Mouse (Mus musculus): ENCODE results near the gene Cacna1e. TPM values are rescaled to one million over a fixed set of nuclear protein-coding genes. Genes with fewer than 3 reads are reported as not detected.

The Cacna1e gene
- polyA plus RNA-seq, 1 experiment from 2014 or later: 1.8 TPM

DNA sequence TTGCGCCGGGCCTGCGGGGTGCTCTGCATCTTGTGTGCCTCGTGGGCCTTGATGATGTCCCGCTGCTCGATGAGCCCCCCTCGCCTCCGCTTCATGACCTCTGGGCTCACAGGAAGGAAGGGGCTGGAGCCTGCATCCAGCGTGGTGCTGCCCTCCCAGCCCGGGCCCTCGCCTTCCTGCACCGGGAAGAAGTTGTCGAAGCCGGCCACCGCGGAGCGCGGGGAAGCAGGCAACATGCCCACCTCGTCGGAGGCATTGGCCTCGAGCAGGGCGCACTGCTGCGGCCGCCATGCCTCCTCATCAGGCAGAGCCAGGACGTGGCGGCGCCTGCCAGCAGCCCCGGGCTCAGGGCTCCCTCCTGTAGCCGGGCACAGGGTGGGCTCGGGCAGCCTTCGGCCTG lies 85.0 kb downstream of the Cacna1e start:
- no peaks in the 10 kb centered on the region for H3K9me3 ChIP-seq
- ATAC-seq (ENCODE audit: insufficient number of reproducible peaks, insufficient read depth, low FRiP score, low TSS enrichment, low read depth): no peak
- no peak overlapping the region for H3K27ac ChIP-seq
- no peak overlapping the region for H3K4me3 ChIP-seq
- H3K4me1 ChIP-seq: no peaks in the 10 kb centered on the region
- WGBS: 74% methylated on average over 31 of the region's 31 CpGs
- H3K9ac ChIP-seq: no peak overlapping the region
- H3K27me3 ChIP-seq: no peaks in the 10 kb centered on the region
- no peak overlapping the region for H3K4me2 ChIP-seq
- H3K36me3 ChIP-seq: no peaks in the 10 kb centered on the region

DNA sequence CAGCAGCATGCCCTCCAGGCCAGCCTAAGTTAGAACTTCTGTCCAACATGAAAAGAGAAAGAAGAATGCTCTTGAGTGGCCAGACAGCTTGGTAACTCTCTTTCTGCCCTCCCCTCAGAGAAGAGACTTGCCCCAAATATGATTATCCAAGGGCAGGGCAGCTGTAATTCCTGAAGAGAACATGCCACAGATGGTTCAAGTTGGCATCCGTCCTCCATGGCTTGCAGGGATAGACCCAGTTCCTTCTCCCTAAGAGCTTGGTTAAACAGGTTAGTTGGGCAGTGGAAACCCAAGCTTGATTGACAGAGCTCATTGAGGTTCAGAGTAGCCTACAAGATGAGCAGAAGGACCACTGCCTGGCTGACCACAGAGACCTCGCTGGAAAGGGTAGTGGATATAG lies 85.5 kb downstream of the Cacna1e start:
- Histone ChIP-seq H3K27ac (no peak overlapping the region), H3K4me3 (no peak overlapping the region), H3K4me1 (no peaks in the 10 kb centered on the region), H3K9me3 (no peaks in the 10 kb centered on the region), H3K36me3 (no peaks in the 10 kb centered on the region), H3K4me2 (no peak overlapping the region), H3K9ac (no peak overlapping the region), H3K27me3 (no peaks in the 10 kb centered on the region)
- ATAC-seq (ENCODE audit: insufficient number of reproducible peaks, insufficient read depth, low FRiP score, low TSS enrichment, low read depth): no peak
- WGBS: 80% methylated on average over 2 of the region's 2 CpGs

DNA sequence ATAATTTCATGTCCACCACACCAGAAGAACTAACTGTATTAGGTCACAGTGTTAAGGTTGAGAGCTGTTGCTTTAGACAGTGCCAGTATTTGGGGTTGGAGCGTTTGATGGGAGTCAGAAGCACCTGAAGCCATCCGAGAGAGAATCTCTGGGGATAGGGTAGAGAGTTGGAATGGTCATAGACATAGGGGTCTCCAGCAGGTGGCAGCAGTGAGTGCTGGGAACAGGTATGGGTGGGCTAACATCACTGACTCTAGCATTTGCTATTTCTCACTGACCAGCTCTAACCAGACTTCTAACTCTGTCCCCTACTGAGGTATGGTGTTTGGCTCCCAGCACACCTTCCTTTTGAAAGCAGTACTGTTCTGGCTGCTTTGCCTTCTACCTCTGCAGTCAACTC lies 87.6 kb downstream of the Cacna1e start:
- 62% methylated on average over 2 of the region's 2 CpGs for WGBS

DNA sequence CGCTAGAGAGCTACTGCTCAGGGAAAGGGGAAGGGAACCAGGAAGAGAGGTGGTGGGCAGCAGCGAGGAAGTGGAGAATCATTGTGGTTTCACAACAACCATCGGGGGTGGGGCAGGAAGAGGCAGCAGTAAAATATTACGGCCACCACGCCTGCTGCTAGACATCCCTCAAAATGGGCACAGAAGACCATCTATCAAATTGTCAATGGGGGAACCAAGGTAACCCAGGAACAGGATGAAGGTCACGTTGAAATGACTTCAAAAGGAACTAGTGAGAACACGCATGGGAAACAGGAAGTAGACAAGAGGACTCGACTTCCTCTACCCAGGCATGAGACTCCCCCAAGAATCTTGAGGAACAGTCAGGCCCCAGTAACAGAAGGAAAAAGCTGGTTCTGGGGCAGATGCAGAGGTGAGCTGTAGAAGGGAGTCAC lies 89.8 kb downstream of the Cacna1e start:
- 79% methylated on average over 8 of the region's 8 CpGs for WGBS
- Histone ChIP-seq H3K4me3 (no peak overlapping the region), H3K4me1 (peaks cover 11% of the 10 kb centered on the region; the same call in 1 of the 2 replicates), H3K36me3 (no peaks in the 10 kb centered on the region), H3K9ac (no peak overlapping the region), H3K27ac (no peak overlapping the region), H3K27me3 (no peaks in the 10 kb centered on the region), H3K4me2 (no peak overlapping the region), H3K9me3 (no peaks in the 10 kb centered on the region)
- ATAC-seq (ENCODE audit: insufficient number of reproducible peaks, insufficient read depth, low FRiP score, low TSS enrichment, low read depth): no peak

More for the DNA sequence above, 87.6 kb downstream of the Cacna1e start:
- H3K4me2 ChIP-seq: no peak overlapping the region
- no peaks in the 10 kb centered on the region for H3K36me3 ChIP-seq
- no peak overlapping the region for H3K27ac ChIP-seq
- no peak for ATAC-seq (ENCODE audit: insufficient number of reproducible peaks, insufficient read depth, low FRiP score, low TSS enrichment, low read depth)
- no peak overlapping the region for H3K4me3 ChIP-seq
- peaks cover 6% of the 10 kb centered on the region; the same call in 1 of the 2 replicates for H3K4me1 ChIP-seq
- H3K9ac ChIP-seq: no peak overlapping the region
- no peaks in the 10 kb centered on the region for H3K9me3 ChIP-seq
- no peaks in the 10 kb centered on the region for H3K27me3 ChIP-seq

DNA sequence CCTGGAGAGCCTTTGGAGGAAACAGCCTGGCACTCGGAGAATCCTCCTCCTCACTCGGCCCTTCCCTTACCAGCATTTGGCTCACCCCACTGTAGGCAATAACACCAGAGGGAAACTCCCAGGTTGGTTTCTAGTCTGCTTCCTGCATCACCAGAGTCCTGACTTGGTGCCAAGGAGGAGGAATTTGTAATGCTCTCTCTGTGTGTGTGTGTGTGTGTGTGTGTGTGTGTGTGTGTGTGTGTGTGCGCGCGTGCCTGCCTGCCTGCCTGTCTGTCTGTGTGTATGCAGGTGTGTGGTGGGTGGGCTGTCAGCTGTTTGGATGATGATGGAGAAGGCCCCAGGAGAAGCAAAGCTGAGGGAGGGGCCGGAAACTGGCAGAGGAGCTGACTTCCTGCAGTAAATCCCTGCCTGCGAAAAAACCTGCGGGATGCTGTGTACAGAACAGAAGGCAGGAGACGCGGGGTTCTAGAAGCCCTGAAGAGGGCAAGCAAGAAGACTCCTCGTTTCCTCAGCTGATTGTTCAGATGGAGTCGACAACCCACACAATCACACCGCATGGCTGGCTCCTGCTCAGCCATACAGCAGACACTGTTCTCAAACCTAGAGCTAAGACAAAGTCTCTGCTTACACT lies 92.6 kb downstream of the Cacna1e start:
- no peak overlapping the region for H3K4me2 ChIP-seq
- peaks cover 11% of the 10 kb centered on the region; the same call in 1 of the 2 replicates for H3K4me1 ChIP-seq
- H3K36me3 ChIP-seq: no peaks in the 10 kb centered on the region
- H3K27me3 ChIP-seq: 0 out of 2 replicates have a peak, but pooled peaks cover 3% of the 10 kb centered on the region
- H3K4me3 ChIP-seq: no peak overlapping the region
- H3K27ac ChIP-seq: 0 out of 2 replicates have a peak overlapping the region, but pooled peaks have one; percentile 28
- no peaks in the 10 kb centered on the region for H3K9me3 ChIP-seq
- ATAC-seq (ENCODE audit: insufficient number of reproducible peaks, insufficient read depth, low FRiP score, low TSS enrichment, low read depth): no peak
- H3K9ac ChIP-seq: no peak overlapping the region
- WGBS: 66% methylated on average over 13 of the region's 13 CpGs

DNA sequence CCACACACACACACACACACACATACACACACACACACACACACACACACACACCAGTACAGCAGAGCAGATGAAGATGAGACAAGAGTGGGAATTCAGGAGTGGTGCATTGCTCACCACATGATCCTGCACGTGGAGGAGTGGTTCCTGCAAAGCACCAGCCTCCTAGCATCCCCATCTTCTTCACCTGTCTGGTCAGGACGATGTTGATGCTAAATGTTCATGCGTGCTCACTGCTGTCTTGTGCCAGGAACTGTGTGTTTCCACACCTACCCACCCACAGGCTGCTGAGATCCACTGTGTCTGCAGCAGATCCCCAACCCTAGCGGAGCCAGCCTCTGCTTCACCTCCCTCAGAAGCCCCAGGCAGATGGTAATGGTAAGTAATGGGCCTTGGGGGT lies 95.8 kb downstream of the Cacna1e start:
- WGBS: 79% methylated on average over 4 of the region's 4 CpGs
- Histone ChIP-seq H3K27me3 (peaks cover 27% of the 10 kb centered on the region), H3K9ac (no peak overlapping the region), H3K4me2 (no peak overlapping the region), H3K4me1 (peaks cover 18% of the 10 kb centered on the region; the same call in 1 of the 2 replicates), H3K27ac (no peak overlapping the region), H3K36me3 (no peaks in the 10 kb centered on the region), H3K9me3 (no peaks in the 10 kb centered on the region), H3K4me3 (no peak overlapping the region)
- no peak for ATAC-seq (ENCODE audit: insufficient number of reproducible peaks, insufficient read depth, low FRiP score, low TSS enrichment, low read depth)

DNA sequence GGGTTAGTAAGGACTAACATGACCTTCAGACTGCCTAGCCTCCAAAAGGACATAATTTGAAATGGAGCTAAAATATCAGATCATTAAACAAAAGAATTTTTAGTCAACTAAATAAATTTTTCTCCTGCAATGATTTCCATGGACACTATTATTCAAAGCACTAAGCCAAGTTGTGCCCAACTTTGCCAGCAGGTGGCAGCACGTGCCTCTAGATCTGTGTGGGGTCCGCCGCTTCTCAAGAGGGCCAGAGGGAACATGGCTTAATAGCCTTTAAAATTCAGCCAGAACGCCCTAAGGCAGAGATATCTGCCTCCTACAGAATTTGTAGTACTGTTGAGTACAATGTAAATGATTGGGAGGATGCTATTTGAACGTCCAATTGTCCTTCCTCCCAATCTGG lies 96.2 kb downstream of the Cacna1e start:
- ATAC-seq (ENCODE audit: insufficient number of reproducible peaks, insufficient read depth, low FRiP score, low TSS enrichment, low read depth): no peak
- Histone ChIP-seq H3K4me3 (no peak overlapping the region), H3K9me3 (no peaks in the 10 kb centered on the region), H3K27ac (no peak overlapping the region), H3K4me2 (no peak overlapping the region), H3K9ac (no peak overlapping the region), H3K36me3 (no peaks in the 10 kb centered on the region), H3K4me1 (peaks cover 18% of the 10 kb centered on the region; the same call in 1 of the 2 replicates), H3K27me3 (peaks cover 29% of the 10 kb centered on the region)
- WGBS: 9% methylated on average over 5 of the region's 5 CpGs

DNA sequence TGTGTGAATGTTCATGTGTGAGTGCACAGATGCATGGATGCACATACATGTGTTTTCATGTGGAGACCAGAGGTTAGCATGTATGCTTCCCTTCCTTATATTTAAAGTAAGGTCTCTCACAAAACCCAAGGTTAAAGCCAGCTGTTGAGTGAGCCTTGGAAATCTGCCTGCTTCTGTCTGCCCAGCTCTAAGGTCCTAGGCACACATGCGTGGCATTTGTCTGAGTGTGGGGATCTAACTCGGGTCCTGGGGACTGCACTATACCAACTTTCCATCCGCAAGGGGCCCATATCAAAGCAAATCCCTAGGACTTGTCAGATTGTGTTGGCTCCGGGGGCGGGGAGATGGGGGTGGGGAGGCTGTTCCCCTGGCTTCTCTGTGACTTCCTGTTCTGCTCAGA lies 96.9 kb downstream of the Cacna1e start:
- H3K9ac ChIP-seq: no peak overlapping the region
- H3K4me1 ChIP-seq: peaks cover 18% of the 10 kb centered on the region; the same call in 1 of the 2 replicates
- no peak overlapping the region for H3K4me3 ChIP-seq
- WGBS: 67% methylated on average over 5 of the region's 5 CpGs
- H3K36me3 ChIP-seq: no peaks in the 10 kb centered on the region
- H3K27ac ChIP-seq: no peak overlapping the region
- no peak for ATAC-seq (ENCODE audit: insufficient number of reproducible peaks, insufficient read depth, low FRiP score, low TSS enrichment, low read depth)
- H3K9me3 ChIP-seq: no peaks in the 10 kb centered on the region
- H3K27me3 ChIP-seq: peaks cover 33% of the 10 kb centered on the region
- no peak overlapping the region for H3K4me2 ChIP-seq

DNA sequence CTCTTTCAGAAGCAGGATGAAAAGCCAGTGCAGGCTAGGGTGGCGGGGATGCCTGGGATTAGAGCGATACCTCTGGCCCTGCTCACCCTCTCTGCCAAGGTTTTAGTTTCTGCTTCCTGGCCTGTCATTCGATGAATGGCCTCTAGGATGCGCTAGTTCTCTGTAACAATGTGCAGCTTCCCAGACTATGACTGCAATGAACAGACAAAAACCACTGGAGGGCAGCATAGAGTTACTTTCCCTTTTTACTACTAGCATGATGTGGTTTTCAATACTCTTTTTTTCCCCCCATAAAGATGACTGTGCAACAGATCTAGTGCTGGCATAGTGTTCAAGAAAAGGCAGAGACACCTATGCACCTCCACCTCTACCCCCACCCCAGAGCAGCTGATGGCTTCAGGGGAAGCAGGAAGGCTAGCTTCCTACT lies 98.0 kb downstream of the Cacna1e start:
- Histone ChIP-seq H3K9me3 (no peaks in the 10 kb centered on the region), H3K4me3 (no peak overlapping the region), H3K4me1 (peaks cover 8% of the 10 kb centered on the region; the same call in 1 of the 2 replicates), H3K4me2 (peak overlapping the region; percentile 35), H3K27me3 (peaks cover 33% of the 10 kb centered on the region), H3K9ac (0 out of 2 replicates have a peak overlapping the region, but pooled peaks have one; percentile 17), H3K27ac (no peak overlapping the region), H3K36me3 (no peaks in the 10 kb centered on the region)
- WGBS: 4% methylated on average over 4 of the region's 4 CpGs
- ATAC-seq (ENCODE audit: insufficient number of reproducible peaks, insufficient read depth, low FRiP score, low TSS enrichment, low read depth): 0 out of 2 replicates have a peak, but pooled peaks have one; percentile 44

DNA sequence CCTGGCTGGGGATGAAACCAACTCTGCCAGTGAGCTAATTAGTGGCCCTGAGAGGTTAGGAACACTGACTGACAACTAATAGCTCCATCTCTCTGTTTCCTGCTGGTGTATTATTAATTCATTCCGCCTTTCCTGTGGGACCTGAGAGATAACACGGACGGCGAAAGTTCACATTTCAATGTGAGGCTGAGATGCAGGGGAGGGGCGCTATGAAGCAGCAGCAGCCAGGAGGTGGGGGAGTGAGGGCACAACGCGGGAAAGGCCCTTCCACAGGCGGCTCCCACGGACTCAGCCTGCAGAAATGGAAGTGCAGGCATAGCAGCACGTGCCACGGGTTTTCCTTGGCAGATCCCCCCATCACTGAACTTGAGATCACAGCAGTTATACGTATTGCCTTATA lies 99.4 kb downstream of the Cacna1e start:
- Histone ChIP-seq H3K9ac (no peak overlapping the region), H3K27me3 (peaks cover 33% of the 10 kb centered on the region), H3K4me1 (peaks cover 7% of the 10 kb centered on the region; the same call in 1 of the 2 replicates), H3K9me3 (no peaks in the 10 kb centered on the region), H3K4me2 (0 out of 2 replicates have a peak overlapping the region, but pooled peaks have one; percentile 9), H3K4me3 (no peak overlapping the region), H3K27ac (no peak overlapping the region), H3K36me3 (no peaks in the 10 kb centered on the region)
- 36% methylated on average over 12 of the region's 12 CpGs for WGBS
- no peak for ATAC-seq (ENCODE audit: insufficient number of reproducible peaks, insufficient read depth, low FRiP score, low TSS enrichment, low read depth)

DNA sequence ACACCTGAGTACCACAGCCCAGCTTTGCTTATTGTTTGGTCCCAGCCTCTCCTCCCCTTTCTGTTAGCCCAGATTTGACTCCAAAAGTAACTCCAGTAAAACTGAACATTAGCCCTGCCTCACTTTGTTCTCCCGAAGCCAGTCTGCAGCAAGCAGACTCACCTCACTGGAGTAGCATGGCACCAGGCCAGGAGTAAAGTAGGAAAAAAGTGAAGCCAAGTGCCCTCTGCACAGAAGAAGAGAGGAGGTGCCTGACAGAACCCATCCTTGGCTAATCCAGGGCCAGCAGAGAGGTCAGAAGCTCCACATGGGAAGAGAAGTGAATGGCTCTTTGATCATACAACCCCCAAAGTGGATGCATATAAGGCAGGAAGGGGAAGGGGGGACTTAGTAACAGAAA lies 100.8 kb downstream of the Cacna1e start:
- H3K4me3 ChIP-seq: no peak overlapping the region
- H3K27me3 ChIP-seq: peaks cover 31% of the 10 kb centered on the region
- no peak overlapping the region for H3K4me2 ChIP-seq
- H3K4me1 ChIP-seq: peaks cover 7% of the 10 kb centered on the region; the same call in 1 of the 2 replicates
- 72% methylated on average over 1 of the region's 1 CpGs for WGBS
- no peak for ATAC-seq (ENCODE audit: insufficient number of reproducible peaks, insufficient read depth, low FRiP score, low TSS enrichment, low read depth)
- H3K36me3 ChIP-seq: no peaks in the 10 kb centered on the region
- no peak overlapping the region for H3K9ac ChIP-seq
- no peaks in the 10 kb centered on the region for H3K9me3 ChIP-seq
- H3K27ac ChIP-seq: no peak overlapping the region

DNA sequence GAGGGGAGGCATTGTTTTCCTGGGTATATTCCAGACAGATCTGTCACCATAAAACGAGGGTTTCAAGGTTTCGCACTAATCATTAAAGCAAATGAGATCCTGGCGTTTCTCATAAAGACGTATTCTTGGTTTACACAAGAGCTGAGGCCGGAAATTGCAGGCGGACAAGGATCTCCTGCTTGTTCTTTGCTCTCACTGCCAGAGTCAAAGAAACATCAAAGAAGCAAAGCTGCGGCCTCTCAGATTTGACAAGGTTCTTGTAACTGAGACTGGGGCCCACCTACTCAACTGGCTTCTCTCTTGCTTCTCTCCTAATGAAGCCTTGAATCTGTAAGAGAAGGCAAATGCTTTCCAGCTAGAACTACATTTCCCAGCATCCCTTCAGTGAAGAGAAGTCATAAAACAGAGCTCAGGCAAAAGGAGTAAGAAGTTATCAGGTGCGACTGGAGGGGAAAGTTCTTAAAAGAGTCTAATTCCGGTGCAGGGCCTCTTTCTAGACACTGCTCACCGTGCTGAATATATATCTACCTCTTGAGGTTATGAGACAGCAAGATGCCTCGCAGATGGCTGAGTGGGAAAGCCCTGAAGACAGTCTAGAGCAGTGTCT lies 104.3 kb downstream of the Cacna1e start:
- H3K27ac ChIP-seq: no peak overlapping the region
- no peak overlapping the region for H3K4me3 ChIP-seq
- H3K27me3 ChIP-seq: peaks cover 21% of the 10 kb centered on the region
- H3K4me1 ChIP-seq: peaks cover 5% of the 10 kb centered on the region; the same call in 1 of the 2 replicates
- H3K9ac ChIP-seq: no peak overlapping the region
- no peak for ATAC-seq (ENCODE audit: insufficient number of reproducible peaks, insufficient read depth, low FRiP score, low TSS enrichment, low read depth)
- no peaks in the 10 kb centered on the region for H3K9me3 ChIP-seq
- H3K36me3 ChIP-seq: no peaks in the 10 kb centered on the region
- no peak overlapping the region for H3K4me2 ChIP-seq
- WGBS: 74% methylated on average over 11 of the region's 11 CpGs

Measured in embryonic facial prominence, embryonic 13.5 days (tissue).